Mouse (Mus musculus) ES-CJ7 (cell line): ENCODE data around the gene Glrp1.

Experiments
- DNase-seq: peaks from one replicate; pipeline ENCODE4 v3.0.0; 2011; ENCODE audit warnings: low read depth, low spot score

Glrp1 gene

DNA sequence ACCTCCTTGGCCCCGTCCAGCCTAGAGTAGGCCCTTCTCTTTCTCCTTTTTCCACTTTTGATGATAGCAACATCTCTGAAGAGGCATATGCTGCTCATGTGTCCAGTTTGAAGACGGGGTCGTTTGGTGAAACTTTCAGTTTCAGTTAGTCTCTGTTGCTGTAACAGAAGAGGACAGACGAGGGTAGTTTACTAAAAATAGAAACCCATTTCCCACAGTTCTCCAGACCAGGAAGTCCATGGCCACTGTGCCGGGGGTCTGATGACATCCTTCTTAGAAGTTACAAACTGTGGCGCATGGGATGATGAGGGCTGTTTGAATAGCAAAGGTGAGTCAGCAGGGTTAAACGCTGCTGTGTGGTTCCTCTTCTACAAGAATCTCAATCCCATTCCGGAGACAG, at the start of gene Glrp1:
Glrp1 (minus strand) TSS at position 278 of the 400 bp plus-strand sequence.
- no peak for DNase-seq

GRCm38 (mm10) chr1:88559258-88559657, 49.4 kb upstream of the Glrp1 start:
- DNase-seq: no peak

DNA sequence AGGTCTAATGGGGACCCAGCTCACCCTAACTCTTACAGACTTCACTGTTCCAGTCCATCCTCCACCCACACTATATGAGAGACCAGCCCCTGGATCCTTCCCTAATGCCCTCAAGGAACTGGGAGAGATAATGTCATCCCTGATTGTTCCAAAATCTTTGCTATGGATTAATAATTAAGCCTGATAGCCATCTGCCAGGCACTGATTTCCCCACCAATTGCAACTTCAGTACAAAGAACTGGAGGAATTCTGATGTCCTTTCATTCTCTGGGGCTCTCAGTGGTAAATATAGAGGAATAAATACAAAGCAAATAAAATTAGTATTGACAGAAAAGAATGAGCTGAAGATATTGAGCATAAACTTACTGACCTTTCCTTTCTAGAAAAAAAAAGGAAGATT, 48.9 kb upstream of the Glrp1 start:
- no peak for DNase-seq

DNA sequence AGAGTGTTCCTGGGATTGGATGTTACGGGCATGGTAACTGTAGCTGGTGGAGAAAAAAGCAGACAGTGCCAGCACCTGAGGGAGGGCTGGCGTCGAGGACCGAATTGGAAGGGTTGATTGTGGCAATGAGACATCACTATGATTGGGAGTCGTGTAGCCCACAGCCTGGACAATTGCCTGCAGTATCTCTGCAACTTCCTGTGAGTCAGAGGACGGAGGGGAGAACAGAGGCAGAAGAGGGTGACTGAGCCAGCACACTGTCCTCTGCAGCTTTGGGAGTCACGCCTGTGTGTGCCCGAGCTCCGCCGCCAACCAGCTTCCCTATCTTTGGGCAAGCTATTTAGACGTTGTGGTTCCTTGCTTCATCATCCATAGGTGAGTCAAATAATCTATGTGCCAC, 46.5 kb upstream of the Glrp1 start:
- DNase-seq: no peak

DNA sequence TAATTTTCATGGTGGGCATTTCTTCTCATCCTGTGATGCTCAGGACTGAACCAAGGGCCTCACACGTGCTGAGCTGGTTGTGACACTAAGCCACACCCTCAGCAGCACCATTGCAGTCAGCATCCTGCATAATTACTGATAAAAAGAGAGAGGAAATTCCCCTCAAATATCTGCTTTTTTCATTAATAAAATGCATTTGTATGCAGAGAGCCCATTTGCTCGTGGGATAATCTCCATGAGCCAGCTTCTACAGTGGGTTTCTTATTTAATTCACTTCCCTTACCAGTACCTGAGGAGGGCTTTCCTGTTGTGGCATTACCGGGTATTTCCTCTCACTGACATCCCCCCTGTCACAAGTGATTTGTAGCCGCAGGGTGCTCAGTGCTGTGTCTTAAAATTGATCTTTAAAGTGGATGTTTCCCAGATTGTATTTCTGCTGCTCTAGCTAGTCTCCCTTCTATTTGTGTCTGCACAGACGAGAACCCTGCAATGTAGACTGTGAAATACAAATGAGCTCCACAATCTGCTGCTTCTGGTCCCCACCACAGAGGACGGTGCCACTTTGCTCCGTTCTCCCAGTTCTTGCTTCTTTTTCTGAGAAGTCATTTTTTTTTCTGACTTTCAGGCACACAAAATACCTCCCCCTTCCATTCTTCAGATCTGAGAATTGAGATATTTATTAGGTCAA, 43.8 kb upstream of the Glrp1 start:
- no peak for DNase-seq

GRCm38 (mm10) chr1:88549263-88549662, 39.4 kb upstream of the Glrp1 start:
- DNase-seq: no peak

DNA sequence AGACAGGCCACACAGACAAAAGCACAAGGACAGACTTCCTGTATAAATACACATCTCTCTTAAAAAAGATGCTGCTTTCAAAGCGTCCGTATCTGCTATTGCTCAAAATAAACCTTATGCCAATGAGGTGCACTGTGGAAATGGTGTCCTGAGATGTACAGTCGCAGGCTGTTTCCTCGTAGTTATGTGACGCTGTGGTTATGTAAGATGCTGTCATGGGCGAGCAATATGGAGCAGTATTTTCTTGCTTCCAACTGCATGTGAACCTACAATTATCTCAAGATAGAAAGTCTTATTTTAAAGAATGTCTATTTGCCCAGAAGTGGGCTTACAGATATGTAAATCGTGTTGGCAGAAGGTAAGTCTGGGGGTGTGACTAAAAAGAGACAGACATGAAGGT, 37.3 kb upstream of the Glrp1 start:
- no peak for DNase-seq

DNA sequence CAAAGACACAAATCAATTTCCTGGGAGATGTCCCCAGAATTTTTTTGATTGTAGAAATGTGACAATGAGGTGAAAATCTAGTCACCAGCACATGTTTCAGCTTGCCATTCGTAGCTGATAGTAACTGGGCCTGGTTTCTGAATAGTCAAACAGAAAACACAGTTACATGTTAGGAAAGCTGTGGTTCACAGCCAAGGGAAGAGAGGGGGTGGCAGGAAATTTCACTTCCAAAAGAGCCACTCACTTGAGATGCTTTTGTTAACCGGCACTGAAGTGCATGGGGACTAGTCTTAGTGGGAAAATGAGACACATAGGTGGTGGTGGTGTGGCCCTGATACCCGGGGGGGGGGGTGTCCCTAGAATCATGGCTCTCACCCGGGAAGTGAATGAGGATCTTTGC, 33.7 kb upstream of the Glrp1 start:
- DNase-seq: no peak

DNA sequence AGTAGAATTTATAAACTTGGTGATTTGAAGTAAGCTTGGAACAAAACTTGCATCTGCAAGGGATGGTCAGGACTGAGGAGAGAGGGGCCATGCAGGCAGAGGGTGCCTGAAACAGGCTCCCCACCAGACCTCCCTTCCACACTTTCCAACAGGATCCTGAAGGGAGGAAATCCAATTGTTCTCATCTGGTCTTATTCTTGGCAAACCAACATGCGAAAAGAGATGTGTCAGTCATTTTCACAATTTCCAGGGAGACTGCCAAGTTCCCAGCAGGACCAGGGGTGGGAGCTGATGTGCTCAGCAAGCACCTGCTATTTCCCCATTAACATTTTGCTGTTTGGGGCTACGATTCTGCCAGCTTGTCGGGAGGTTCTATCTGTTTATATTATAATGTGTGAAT, 30.0 kb upstream of the Glrp1 start:
- no peak for DNase-seq

- DNase-seq: no peak
Observed at GRCm38 (mm10) chr1:88539256-88539655, 29.4 kb upstream of the Glrp1 start.

DNA sequence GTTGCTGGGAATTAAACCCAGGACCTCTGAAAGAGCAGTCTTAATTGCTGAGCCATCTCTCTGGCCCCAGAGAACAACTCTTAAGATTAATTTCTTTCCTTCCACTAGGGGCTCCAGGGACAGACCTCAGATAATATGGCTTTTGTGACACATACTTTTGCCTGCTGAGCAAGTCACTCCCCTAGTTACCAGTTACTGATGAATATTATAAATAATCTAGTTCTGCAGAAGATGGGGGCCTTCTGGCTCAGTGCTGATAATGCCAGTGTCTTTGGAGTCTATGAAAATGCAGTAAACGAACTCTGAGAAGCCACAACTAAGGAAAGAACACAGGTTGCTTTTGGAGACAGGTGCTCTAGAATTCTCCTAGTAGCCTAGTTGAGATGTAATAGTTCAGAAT, 26.4 kb upstream of the Glrp1 start:
- no peak for DNase-seq

GRCm38 (mm10) chr1:88534091-88534490, 24.2 kb upstream of the Glrp1 start:
- DNase-seq: no peak

DNA sequence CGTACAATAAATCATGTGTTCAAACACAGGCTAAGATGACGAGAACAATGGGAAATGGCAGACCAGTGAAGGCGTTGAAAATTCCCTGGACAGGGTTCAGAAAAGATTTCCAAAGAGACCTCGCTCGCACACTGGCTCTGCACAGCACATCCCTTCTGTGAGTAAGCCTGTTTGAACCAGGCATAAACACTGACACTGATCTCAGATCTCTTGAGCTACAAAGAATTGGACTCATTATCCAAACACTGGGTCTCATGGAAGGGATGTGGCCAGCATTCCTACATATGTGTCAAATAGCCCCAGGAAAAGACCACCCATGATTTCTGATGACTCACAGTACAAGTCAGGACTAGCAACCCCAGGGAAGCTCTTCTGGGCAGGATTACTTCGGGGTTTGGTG, 16.3 kb upstream of the Glrp1 start:
- DNase-seq: no peak

GRCm38 (mm10) chr1:88525622-88526021, 15.8 kb upstream of the Glrp1 start:
- DNase-seq: no peak

GRCm38 (mm10) chr1:88521170-88521747, 11.4 kb upstream of the Glrp1 start:
- DNase-seq: no peak

DNA sequence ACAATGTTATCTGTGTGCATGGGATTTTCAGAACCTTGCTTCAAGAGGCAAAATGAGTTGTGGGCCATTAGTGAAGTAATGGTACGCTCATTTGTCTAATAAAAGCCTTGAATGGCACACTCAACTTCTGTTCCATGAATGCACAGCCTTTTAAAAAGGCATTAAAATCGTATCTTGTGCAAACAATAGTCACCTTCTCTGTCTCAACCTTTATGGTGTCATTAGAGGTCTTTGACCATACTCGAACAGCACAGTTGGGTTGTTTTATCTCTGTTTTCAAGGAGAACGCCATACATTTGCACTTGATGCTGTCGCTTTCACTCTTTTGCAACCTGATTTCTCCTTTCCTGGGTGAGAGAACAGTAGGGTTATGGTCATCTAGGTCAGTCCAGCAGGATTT, 3.7 kb upstream of the Glrp1 start:
- DNase-seq: no peak

DNA sequence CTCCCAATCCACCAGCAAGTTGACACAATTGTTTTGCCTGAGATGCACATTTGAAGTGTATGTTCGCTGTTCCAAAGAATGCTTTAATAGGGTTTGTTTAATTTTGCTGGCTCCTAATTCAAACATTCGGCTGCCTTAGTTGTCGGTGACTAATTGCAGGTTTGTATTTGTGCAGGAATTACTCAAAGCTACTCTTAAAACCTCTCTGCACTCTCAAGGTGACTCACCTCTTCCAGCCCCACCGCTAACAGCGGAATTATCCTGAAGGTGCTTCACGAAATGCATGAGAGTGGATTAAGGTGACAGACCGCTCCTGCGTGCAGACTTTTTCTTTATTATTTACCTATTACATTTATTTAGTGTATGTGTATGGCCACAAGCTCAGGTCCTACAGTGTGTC, 2.0 kb downstream of the Glrp1 start:
- DNase-seq: no peak

- DNase-seq: no peak
Observed at GRCm38 (mm10) chr1:88507214-88507613, 2.7 kb downstream of the Glrp1 start.

- no peak for DNase-seq
Observed at GRCm38 (mm10) chr1:88506412-88506811, 3.5 kb downstream of the Glrp1 start.

DNA sequence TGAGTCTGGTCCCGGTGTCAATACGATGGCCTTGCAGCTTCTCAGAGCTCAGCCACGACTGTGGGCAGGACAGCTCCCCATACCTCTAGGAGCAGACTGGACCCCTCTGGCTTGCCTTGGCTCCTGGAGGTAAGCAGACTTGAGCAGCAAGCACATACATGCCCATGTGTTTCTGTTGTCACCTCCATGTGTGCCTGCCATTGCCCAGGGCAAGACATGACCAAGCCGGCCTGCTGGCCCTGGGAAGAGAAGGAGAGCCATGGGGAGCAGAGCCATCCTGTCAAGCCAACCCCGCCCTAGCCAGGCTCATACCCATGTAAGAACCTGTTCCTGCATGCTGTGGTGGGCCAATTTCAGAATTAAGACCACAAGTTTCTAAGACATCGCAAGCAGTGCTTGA, 4.2 kb downstream of the Glrp1 start:
- no peak for DNase-seq

- DNase-seq: no peak
Observed at GRCm38 (mm10) chr1:88504531-88504945, 5.3 kb downstream of the Glrp1 start.

DNA sequence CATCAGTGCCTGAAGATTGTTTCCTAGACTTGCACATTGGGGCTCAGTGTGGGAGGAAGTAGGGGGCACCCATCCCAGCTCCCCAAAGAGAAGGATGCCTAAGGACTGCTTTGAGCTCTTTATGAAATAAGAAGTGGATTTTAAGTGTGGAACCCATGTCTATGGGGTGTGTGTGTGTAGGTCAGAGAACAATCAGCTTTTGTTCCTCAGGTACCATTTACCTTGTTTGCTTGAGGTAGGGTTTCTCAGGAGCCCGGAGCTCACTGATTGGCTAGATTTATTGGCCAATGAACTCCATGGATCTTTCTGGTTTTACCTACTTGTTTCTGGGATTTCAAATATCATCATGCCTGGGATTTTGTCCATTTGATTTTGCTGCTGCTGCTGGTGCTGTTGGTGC, 7.0 kb downstream of the Glrp1 start:
- no peak for DNase-seq

DNA sequence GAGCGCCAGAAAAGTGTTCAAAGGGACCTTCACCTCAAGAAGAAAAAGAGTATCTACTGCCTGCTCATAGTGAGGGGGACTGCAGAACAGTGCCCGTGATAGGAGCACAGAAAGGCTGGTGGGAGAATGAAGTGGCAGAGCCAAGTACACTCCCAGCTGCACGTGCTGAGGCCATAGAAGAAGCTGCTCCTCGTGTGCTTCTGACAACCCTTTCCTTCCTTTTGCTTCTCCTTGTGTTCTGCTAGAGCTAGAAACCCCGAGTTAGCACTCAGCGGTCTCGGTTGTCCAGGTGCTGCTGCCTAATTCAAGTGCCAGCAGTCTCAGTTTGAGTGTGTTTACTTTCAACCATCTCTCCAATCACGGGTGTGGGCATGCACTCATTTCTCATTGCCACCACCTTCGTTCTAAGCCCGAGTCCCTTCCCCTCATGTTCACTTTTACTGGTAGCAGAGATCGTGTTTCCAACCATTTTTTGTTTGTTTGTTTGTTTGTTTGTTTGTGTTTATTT, 10.6 kb downstream of the Glrp1 start:
- DNase-seq: no peak

GRCm38 (mm10) chr1:88497407-88497806, 12.5 kb downstream of the Glrp1 start:
- DNase-seq: no peak
